Mouse (Mus musculus): ENCODE data around the gene Hoxd1. TPM values are rescaled to one million over a fixed set of nuclear protein-coding genes. Genes with fewer than 3 reads are reported as not detected.

The Hoxd1 gene
- polyA plus RNA-seq, 1 experiment, result not detected

GRCm38 (mm10) chr2:74741252-74741978, 21.4 kb upstream of the Hoxd1 start:
- H3K4me3 ChIP-seq (replicated peaks; ENCODE audit: control insufficient read depth, low read depth, low read length), result no peak overlapping the region
- no peaks in the 10 kb centered on the region for H3K4me1 ChIP-seq (ENCODE audit: control insufficient read depth, insufficient read depth, low read length)
- TF ChIP-seq CTCF (IDR thresholded peaks at IDR 0.05; ENCODE audit: control insufficient read depth, insufficient read depth, low read length) (no peak), POLR2A (IDR thresholded peaks at IDR 0.05; ENCODE audit: borderline replicate concordance, control insufficient read depth, low read depth, low read length) (no peak)
- WGBS, result 67% methylated on average over 2 of the region's 3 CpGs
- H3K27ac ChIP-seq (ENCODE audit: control insufficient read depth, insufficient read depth, low read depth, low read length, poor library complexity), result no peak overlapping the region

- no peak for TF ChIP-seq POLR2A (IDR thresholded peaks at IDR 0.05; ENCODE audit: borderline replicate concordance, control insufficient read depth, low read depth, low read length)
- TF ChIP-seq CTCF (IDR thresholded peaks at IDR 0.05; ENCODE audit: control insufficient read depth, insufficient read depth, low read length), result no peak
- H3K27ac ChIP-seq (ENCODE audit: control insufficient read depth, insufficient read depth, low read depth, low read length, poor library complexity), result no peak overlapping the region
- no peaks in the 10 kb centered on the region for H3K4me1 ChIP-seq (ENCODE audit: control insufficient read depth, insufficient read depth, low read length)
- no peak overlapping the region for H3K4me3 ChIP-seq (replicated peaks; ENCODE audit: control insufficient read depth, low read depth, low read length)
Measured at GRCm38 (mm10) chr2:74741979-74742277, 20.9 kb upstream of the Hoxd1 start.

DNA sequence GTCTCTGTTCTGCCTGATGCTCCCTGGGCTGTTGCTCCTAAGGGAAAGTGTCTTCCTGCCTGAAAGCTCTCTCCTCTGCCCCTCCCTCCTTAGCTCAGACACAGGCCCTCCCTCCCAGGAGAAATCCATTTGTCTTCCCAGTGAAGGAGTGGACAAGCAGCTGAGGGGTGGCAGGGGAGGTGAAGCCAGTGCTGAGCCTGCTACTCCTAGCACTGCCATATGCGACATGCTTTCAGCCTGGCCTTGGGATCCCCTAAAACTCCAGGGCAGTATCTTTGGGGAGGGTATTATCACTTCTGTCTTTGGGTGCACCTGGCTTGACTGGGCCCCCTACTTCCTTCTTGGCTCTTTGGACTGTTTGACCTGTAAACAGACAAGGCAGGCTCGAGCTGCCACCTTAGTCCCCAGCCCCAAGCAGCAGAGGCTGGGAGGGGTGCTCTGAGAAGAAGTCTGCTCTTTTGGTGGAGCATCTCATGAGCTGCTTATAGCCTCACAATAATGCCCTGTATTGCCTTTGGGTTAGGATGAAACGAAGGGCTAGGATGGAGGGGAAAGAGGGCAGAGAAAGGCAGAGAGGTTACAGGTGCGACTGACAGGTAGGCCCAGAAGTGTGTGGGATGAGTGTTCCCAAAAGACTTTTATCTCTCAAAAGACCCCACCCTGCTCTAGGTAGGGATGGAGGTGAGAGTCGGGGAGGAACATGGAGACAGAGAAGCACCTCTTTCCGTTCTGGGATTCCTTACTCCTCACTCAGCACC, 17.1 kb upstream of the Hoxd1 start:
- no peak overlapping the region for H3K4me3 ChIP-seq (replicated peaks; ENCODE audit: control insufficient read depth, low read depth, low read length)
- TF ChIP-seq POLR2A (IDR thresholded peaks at IDR 0.05; ENCODE audit: borderline replicate concordance, control insufficient read depth, low read depth, low read length) (no peak), CTCF (IDR thresholded peaks at IDR 0.05; ENCODE audit: control insufficient read depth, insufficient read depth, low read length) (no peak)
- WGBS, result 24% methylated on average over 6 of the region's 6 CpGs
- H3K27ac ChIP-seq (ENCODE audit: control insufficient read depth, insufficient read depth, low read depth, low read length, poor library complexity), result no peak overlapping the region
- H3K4me1 ChIP-seq (ENCODE audit: control insufficient read depth, insufficient read depth, low read length), result no peaks in the 10 kb centered on the region

DNA sequence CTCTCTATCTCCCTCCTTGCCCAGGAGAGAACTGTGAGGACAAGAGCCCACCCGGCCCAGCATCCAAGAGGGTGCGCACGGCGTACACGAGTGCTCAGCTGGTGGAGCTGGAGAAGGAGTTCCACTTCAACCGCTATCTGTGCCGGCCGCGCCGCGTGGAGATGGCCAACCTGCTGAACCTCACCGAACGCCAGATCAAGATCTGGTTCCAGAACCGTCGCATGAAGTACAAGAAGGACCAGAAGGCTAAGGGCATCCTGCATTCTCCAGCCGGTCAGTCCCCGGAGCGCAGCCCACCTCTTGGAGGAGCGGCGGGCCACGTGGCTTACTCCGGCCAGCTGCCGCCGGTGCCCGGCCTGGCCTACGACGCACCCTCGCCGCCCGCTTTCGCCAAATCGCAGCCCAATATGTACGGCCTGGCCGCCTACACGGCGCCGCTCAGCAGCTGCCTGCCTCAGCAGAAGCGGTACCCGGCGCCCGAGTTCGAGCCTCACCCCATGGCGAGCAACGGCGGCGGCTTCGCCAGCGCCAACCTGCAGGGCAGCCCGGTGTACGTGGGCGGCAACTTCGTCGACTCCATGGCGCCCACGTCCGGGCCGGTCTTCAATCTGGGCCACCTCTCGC, 16.4 kb upstream of the Hoxd1 start:
- Histone ChIP-seq H3K4me1 (ENCODE audit: control insufficient read depth, insufficient read depth, low read length) (no peaks in the 10 kb centered on the region), H3K4me3 (replicated peaks; ENCODE audit: control insufficient read depth, low read depth, low read length) (no peak overlapping the region), H3K27ac (ENCODE audit: control insufficient read depth, insufficient read depth, low read depth, low read length, poor library complexity) (no peak overlapping the region)
- TF ChIP-seq CTCF (IDR thresholded peaks at IDR 0.05; ENCODE audit: control insufficient read depth, insufficient read depth, low read length) (no peak), POLR2A (IDR thresholded peaks at IDR 0.05; ENCODE audit: borderline replicate concordance, control insufficient read depth, low read depth, low read length) (no peak)
- WGBS, result 7% methylated on average over 58 of the region's 58 CpGs

GRCm38 (mm10) chr2:74747006-74747405, 15.8 kb upstream of the Hoxd1 start:
- no peak overlapping the region for H3K4me3 ChIP-seq (replicated peaks; ENCODE audit: control insufficient read depth, low read depth, low read length)
- whole genome bisulfite sequencing, result 10% methylated on average over 24 of the region's 24 CpGs
- TF ChIP-seq POLR2A (IDR thresholded peaks at IDR 0.05; ENCODE audit: borderline replicate concordance, control insufficient read depth, low read depth, low read length), result no peak
- TF ChIP-seq CTCF (IDR thresholded peaks at IDR 0.05; ENCODE audit: control insufficient read depth, insufficient read depth, low read length), result no peak
- no peak overlapping the region for H3K27ac ChIP-seq (ENCODE audit: control insufficient read depth, insufficient read depth, low read depth, low read length, poor library complexity)
- H3K4me1 ChIP-seq (ENCODE audit: control insufficient read depth, insufficient read depth, low read length), result no peaks in the 10 kb centered on the region

DNA sequence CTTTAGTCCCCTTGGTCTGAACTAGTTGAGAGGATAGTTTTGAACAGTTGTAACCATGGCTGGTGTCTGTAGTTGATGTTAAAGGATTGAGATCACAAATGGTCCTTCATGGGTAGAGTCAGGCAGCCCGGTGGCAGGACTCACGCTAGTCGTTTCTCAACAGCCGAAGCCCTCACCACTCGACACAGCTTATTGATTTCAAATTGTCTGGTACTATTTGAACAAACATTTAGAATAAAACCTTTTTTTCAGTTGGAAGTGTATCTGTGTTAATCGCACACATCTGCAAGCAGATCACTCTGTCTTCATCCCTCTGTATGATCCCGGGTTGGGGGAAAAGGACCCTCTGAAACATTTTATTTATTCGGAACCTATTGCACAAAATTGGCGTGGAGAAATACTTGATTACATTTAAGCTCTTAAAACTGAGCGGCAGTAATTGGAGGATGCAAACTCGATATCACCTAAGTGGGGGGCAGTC, 15.1 kb upstream of the Hoxd1 start:
- Histone ChIP-seq H3K27ac (ENCODE audit: control insufficient read depth, insufficient read depth, low read depth, low read length, poor library complexity) (no peak overlapping the region), H3K4me1 (ENCODE audit: control insufficient read depth, insufficient read depth, low read length) (no peaks in the 10 kb centered on the region), H3K4me3 (replicated peaks; ENCODE audit: control insufficient read depth, low read depth, low read length) (no peak overlapping the region)
- TF ChIP-seq POLR2A (IDR thresholded peaks at IDR 0.05; ENCODE audit: borderline replicate concordance, control insufficient read depth, low read depth, low read length), result no peak
- no peak for TF ChIP-seq CTCF (IDR thresholded peaks at IDR 0.05; ENCODE audit: control insufficient read depth, insufficient read depth, low read length)
- WGBS, result 35% methylated on average over 11 of the region's 11 CpGs

- no peaks in the 10 kb centered on the region for H3K4me1 ChIP-seq (ENCODE audit: control insufficient read depth, insufficient read depth, low read length)
- no peak overlapping the region for H3K4me3 ChIP-seq (replicated peaks; ENCODE audit: control insufficient read depth, low read depth, low read length)
- 25% methylated on average over 9 of the region's 9 CpGs for WGBS
- H3K27ac ChIP-seq (ENCODE audit: control insufficient read depth, insufficient read depth, low read depth, low read length, poor library complexity), result no peak overlapping the region
- no peak for TF ChIP-seq CTCF (IDR thresholded peaks at IDR 0.05; ENCODE audit: control insufficient read depth, insufficient read depth, low read length)
- no peak for TF ChIP-seq POLR2A (IDR thresholded peaks at IDR 0.05; ENCODE audit: borderline replicate concordance, control insufficient read depth, low read depth, low read length)
Measured at GRCm38 (mm10) chr2:74748436-74748995, 14.3 kb upstream of the Hoxd1 start.

Measured in bone marrow, adult 2 months (tissue).